Mouse (Mus musculus): ENCODE measurements around the gene Jak1.

The Jak1 gene

DNA sequence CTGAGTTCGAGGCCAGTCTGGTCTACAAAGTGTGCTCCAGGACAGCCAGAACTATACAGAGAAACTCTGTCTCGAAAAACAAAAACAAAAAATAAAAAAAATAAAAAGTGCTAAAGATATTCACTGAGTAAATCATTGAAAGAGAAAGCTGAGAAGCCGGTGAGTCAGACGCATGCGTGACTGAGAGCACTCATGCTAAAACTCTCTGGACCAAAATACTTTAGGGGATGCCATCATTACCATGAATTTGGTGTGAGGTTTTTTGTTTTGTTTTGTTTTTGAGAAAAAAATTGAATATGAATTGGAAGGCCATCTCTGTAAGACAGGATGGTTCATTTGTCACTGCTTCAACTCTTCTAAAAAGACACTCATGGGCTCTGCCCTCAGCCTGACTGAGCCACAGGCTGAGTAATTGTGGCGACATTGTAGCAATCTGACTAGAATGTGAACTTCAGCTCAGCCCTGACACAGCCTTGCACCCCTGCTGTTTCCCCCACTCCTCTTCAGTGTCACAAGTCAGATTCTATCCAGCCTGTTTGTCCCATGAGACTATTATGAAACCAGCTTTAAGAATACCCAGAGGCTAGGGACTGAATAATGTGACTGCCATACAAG lies 11.5 kb upstream of the Jak1 start:
- 72% methylated on average over 6 of the region's 6 CpGs for WGBS

DNA sequence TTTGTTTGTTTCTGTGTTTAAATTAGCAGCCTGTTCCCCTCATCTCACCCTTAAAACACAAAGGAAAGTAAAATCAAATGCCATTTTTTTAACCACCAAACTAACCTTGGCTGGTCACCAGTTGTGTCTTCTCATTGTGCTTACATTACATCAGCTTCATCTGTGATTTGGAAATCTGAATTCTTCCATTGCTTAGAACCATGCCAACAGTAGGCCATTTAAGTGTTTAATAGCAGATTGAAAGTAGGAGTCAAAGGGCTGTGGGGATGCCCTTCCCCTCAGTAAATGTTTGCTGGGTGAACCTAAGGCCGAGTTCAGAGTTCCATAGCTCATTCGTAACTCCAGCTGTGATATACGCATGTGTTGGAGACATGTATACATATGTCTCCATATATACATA lies 10.8 kb upstream of the Jak1 start:
- 98% methylated on average over 3 of the region's 3 CpGs for WGBS

DNA sequence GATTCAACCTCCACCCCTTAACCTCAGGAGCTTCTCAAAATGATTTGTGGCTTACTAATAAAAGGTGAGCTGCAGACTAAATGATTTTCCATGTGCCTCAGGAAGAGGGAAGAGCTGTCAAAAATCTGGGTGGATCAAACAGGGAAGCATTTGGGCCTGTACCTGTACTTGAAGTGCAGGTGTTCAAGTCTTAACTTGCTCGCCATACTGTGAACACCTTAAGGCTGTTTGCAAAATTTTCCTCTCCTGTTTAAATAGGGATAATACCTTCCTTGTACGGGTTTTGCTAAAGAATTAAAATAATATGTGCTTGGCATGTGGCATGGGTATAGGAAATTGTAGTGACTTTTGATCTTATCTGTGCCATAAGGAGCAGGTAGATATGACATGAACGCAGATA lies 5.7 kb upstream of the Jak1 start:
- 94% methylated on average over 3 of the region's 3 CpGs for WGBS

DNA sequence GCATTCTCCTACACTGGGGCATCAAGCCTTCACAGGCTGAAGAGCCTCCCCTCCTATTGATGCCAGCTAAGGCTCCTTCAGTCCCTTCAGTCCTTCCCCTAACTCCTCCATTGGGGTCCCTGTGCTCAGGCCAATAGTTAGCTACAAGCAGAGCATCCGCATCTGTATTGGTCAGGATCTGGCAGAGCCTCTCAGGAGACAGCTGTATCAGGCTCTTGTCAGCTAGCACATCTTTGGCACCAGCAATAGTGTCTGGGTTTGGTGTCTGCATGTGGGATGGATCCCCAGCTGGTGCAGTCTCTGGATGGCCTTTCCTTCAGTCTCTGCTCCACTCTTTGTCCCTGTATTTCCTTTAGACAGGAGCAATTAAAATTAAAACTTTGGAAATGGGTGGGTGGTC lies 3.4 kb upstream of the Jak1 start:
- 61% methylated on average over 1 of the region's 1 CpGs for WGBS

DNA sequence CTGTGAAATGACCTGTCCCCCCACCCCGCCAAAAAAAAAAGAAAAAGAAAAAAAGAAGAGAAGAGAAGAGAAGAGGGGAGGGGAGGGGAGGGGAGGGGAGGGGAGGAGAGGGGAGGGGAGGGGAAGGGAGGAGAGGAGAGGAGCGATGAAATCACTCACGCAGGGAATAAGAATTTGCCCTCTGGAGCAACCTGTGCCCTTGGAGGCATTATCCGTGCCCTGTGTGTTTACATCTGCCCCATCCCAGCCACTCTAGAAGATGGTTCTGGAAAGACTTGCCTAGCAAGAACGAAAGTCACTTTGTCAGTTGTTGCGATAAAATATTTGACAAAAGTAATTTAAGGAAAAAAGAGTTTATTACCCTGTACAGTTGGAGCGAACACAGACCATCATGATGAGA lies 441 bp upstream of the Jak1 start:
- 42% methylated on average over 7 of the region's 7 CpGs for whole genome bisulfite sequencing

DNA sequence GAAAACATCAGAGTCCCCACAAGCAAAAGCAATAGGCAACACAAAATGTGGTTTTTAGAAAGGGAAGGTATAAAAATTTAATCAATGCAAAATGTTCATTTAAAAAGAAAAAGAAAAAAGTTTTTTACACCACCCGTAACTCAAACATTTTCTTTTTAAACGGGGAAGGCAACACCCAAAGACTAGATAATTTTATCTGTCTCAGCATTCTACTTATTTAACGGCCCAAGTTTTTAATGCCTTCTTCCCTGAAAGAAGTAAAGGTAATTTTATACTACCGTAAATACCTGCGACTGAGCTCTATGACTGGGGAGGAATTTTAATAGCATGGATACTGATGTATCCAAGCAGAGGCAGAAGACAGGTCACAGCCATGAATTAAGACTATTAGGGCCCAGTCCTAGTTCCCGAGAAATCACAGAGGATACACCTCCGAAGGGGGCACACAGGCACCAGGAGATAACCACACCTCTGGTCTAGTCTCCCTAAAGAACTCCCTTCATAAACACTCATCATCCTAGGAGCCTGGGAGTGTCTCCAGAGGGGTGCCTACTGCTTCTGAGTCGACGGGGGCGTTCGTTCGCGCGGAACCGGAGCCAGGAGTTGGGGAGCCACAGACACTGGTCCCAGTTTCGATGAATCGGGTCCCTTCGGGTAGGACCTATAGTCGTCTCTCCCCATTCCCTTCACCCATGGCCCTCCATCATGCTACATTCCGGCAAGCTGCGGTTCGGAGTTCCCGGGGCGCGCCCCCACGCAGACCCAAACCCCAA lies 928 bp downstream of the Jak1 start:
- WGBS = 8% methylated on average over 26 of the region's 26 CpGs

DNA sequence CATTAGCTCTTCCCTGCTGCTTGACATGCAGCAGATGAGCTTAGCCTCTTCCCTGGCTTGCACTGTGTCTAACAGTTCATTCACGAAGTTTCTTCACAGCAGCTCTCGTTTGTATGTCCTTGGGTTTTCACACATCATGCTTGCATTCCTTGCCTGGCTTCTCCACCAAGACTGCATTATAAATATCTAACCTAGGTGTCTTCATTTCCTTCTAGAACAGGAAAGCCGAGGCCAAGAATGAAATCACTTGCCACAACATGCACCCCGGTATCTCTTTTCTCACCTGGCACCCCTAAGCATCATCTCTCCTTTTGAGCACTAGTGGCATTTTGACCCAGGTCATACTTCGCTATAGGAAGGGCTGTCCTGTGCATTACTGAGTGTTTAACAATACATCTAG lies 3.5 kb downstream of the Jak1 start:
- 69% methylated on average over 5 of the region's 5 CpGs for WGBS

DNA sequence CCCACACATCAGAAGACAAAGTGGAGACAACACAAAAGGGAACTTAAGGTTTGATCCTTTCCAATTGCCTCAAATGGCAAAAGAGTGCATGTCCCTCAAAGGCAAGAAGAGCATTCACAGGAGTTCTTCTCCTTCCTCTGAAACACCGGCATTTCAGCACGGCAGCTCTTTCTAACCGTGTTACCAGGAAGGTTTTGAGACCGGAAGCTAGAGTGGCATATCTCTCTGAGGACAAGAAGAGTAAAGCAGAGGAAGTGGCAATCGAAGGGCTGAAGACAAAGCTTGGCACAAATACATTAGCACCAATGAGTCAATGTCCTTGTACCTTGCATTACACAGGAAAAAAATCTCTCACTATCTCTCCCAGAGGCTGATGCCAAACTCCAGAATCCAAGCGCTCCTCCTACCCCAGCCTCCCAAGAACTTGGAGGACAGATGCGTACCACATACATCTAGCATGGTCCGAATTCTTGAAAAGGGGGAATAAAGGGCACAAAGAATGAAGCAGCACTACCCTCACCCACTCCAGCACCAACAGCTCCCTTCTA lies 4.3 kb downstream of the Jak1 start:
- 61% methylated on average over 8 of the region's 8 CpGs for WGBS

DNA sequence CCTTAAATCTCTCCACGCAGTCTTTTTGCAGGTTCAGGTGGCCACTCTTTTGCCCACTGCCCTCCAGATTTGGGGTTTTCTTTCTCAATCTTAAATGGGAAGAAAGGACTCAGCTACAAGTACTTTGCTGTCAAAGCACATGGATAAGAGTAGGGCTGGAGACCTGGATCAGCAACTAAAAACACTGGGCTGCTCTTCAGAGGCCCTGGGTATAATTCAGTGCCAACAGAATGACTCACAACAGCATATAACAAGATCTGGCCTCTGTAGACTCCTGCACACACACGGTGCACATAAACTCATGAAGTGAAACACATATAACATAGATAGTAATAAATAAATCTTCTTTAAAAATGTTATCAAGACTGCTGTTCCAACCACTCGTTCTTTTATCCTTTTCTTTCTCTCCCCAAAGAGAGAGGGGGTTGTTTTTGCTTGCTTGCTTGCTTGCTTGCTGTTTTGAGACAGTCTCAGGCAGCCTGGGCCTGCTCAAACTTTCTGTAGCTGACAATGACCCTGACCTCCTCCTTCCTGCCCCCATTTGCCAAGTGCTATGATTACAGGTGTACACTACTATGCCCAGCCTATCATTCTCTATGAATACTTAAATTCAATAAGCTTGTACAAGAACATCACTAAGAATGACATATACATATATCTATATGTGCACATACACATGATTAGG lies 8.4 kb downstream of the Jak1 start:
- 59% methylated on average over 3 of the region's 3 CpGs for WGBS

DNA sequence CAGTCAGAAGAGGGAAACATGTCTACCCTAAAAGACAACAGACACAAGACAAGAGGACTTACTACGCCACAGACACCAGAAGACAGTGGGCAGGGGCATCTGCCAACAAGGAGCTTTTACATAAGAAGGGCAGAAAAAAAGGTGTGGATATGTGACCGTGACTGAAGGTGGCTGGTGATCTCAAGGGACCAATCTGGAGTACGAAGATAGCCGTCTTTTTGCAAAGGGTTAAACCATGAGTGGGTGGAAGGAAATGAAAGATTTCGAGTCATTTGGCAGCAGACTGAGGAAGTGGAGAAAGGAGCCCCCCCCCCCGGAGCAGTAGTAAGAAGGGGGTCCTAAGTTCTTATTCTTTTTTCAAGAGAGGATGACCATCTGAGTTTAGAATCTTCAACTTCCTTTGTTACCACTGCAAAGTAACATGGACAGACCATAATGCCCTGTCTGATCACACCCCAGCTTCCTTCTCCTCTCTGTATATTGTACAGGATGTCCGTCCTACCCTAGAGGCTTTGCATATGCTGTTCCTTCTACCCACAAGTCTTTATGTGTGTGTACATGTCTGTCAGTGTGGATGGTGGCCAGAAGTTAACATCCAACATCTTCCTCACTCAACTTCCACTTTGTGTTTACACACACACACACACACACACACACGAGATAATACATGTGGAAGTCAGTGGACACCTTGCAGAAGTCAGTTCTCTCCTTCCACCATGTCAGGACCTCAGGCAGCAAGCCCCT lies 10.3 kb downstream of the Jak1 start:
- WGBS = 59% methylated on average over 8 of the region's 8 CpGs

DNA sequence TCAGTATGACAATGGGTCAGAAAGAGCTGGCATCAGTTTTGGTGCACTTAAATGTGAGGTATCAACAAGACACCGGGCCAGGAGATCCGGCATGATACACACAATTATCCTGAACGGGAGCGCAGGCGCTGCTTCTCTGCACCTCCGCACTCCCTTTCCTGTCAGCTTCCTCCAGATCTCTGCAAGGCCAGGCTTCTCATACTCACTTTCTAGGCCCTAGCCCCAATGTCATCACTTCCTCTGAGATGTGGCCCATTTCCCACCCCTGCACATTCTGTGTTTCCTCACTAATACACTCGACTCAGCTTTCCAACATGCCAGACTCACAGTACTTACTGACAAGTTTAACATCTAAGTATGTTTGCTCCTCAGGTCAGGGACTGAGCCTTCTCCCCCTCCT lies 11.1 kb downstream of the Jak1 start:
- 75% methylated on average over 7 of the region's 7 CpGs for WGBS

DNA sequence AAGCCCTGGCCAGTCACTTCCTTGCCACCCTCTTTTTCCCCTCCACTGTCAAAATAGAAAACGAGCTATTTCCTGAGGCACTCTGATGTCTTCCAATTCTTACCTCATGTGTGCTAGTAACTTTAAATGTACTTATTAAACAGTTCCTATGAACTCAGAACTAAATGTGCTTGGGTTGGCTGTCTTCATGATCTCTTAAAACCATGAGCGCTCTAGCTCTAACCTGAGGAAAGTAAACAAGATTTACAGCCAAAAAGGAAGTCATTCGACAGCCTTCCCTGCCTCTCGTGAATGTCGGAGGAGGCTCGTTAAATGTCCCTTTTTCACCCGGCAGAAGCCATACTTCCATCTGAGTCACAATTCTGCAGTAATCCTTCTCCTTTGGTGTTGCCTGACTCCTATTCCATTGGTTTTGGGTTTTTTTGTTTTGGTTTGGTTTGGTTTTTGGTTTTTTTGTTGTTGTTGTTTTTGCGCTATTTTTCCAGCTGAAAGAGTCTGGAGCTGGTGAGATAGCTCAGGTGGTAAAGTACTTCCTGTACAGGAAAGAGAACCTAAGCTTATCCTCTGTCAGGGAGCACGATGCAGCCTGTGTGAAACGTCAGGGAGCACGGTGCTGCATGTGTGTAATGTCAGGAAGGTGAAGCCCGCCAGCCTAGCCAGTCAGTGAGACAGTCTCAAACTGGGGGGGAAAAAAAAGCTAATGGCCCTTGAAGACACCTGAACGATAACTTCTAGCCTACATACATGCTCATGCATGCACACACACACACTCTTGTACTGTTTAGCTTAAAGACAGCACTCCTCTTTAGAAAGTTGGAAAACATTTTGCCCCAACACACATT lies 12.1 kb downstream of the Jak1 start:
- WGBS = 61% methylated on average over 13 of the region's 13 CpGs

DNA sequence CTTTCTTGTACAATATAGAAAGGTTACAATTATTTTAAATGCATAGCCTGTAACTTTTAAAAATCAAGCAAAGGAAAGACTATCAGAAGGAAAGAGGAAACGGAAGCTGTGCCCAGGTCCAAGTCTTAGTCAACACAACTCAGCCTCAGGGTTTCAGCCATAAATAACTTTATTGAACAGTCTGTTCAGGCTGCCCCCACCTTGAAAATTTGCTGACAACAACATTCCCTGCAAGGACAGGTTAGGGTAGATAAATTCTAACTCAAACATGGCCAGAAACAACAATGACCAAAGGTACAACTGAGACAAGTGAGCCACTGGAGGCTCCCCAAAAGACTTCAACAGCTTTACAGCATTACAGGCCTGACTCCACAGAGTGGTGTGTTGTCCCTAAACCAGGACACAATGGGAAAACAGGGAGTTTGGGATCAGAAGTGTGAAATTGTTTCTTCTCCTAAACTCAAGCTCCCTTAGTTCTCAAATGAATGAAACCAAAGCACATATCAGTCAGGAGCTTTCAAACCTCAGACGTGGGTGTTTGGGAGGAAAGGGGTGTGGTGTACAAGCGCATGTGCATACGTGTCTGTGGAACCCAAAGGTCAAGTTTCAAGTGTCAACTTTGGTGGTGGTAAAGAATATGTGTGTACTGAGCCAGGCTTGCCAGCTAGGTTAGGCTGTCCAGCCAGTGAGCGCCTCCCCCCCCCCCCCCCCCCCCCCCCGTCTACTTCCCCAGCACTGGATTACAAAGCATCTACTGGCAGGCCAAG lies 14.9 kb downstream of the Jak1 start:
- 67% methylated on average over 6 of the region's 6 CpGs for WGBS

DNA sequence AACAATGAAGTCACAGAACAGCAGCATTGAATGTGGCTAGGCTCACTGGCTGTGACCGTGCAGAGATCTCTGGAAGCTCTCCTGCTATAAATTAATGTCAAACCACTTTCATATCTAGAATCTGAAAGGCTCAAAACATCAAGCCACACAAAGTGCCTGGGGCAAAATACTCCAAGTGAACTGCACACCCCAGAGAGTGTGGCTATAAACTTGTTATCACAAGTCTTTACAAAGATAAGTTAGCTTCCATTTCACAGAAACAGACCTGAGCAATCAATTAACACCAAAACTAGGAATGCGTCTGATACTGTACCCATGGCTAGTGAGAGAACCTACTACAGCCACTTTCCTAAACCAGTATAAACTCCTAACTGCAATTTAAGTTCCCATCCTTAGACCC lies 17.7 kb downstream of the Jak1 start:
- WGBS = 80% methylated on average over 2 of the region's 2 CpGs

DNA sequence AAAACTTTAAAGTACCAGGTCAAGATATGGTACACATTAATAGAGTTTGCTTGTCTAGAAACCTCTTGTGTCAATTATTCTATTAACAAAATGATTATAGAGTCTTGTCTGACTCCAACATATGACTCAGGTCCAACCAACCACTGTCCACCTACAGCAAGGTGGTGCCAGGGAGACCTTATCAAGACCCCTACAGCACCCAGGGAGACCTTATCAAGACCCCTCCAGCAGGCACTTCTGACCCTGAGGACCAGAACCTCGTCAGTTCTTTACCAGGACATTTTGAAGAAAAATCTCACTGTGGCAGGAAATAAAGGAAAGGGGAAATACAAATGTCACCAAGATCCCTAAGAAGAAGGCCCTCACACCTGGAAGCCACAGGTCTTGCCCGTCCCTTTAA lies 18.5 kb downstream of the Jak1 start:
- 85% methylated on average over 2 of the region's 2 CpGs for WGBS

DNA sequence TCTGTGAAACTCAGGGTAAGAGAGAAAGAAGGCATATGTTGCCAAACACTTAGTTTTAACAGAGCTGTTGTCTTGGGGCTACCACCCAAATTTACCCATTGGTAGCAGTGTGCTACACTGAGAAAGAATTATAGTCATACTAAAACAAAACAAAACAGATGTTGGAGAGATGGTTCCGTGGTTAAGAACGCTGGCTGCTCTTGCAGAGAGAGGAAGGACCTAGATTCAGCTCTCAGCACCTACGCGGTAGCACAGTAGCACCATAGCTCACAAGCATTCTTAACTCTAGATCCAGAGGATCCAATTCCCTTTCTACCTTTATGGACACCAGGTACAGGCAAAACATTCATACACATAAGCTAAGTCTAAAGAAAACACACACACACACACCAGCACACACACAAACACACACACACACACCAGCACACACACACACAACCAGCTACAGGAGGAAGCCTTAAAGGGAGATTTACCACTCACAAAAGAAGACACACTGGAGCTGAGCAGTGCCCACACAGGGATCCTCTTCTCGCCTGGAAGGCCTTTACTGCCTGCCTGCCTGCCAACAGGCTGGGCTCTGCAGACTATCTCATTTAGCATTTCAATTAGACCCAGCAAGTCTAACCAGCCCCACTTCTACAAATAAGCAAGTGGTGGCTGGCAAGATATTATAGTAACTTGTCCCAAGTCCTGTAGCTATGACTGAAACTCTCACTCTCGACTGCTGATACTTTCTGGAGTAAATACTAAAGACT lies 20.6 kb downstream of the Jak1 start:
- 49% methylated on average over 6 of the region's 6 CpGs for WGBS

DNA sequence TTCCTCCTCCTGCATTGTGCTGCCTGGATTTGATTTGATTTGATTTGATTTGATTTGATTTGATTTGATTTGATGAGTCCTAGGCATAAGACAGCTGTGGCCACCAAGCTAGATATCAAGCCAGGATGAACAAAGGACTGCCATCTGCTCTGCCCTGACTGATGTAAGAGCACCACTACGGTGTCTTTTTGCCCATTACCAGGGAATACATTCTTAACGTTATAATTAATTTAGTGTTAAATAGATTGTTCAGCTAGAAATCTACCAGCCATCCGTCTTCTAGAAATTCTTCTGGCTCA lies 24.3 kb downstream of the Jak1 start:
- WGBS = 73% methylated on average over 3 of the region's 3 CpGs

DNA sequence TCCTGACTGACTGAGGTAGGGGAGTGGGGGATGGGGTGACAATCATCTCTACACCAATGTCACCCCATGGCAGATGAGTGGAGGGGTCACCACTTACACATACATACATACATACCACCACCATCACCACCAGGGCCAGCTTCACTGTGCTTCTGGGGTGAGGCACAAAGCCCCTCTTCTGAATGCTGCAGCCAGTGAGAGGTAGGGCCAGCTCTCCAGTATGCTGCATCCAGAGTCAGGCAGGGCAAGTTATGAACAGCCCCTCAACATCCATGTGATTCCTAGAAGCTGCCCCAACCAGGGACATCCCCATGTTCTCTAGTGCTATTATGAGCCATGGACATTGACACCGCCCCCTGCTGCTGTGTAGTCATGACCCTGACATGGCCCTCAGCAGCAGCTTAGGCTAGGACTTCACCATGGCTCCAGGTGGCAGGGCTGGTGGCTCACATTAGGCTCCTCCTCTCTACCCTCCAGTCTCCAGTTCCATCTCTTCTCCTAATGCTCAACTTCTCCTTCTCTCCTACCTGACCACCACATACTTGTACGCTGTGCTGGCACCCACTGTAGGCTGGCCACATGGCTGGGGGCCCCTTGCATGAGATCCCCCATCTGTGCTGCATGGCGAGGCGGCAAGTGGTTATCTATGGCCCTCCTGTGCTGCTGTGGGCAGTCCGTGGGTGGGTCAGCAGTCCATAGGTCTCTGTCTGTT lies 24.8 kb downstream of the Jak1 start:
- 88% methylated on average over 5 of the region's 5 CpGs for WGBS

Measured in cerebral cortex, adult 2 months (tissue).